Mouse (Mus musculus): ENCODE measurements around the gene Cdhr2. TPM values are rescaled to one million over a fixed set of nuclear protein-coding genes. Genes with fewer than 3 reads are reported as not detected.

The Cdhr2 gene
- polyA plus RNA-seq, 1 experiment from 2014 or later, result not detected

DNA sequence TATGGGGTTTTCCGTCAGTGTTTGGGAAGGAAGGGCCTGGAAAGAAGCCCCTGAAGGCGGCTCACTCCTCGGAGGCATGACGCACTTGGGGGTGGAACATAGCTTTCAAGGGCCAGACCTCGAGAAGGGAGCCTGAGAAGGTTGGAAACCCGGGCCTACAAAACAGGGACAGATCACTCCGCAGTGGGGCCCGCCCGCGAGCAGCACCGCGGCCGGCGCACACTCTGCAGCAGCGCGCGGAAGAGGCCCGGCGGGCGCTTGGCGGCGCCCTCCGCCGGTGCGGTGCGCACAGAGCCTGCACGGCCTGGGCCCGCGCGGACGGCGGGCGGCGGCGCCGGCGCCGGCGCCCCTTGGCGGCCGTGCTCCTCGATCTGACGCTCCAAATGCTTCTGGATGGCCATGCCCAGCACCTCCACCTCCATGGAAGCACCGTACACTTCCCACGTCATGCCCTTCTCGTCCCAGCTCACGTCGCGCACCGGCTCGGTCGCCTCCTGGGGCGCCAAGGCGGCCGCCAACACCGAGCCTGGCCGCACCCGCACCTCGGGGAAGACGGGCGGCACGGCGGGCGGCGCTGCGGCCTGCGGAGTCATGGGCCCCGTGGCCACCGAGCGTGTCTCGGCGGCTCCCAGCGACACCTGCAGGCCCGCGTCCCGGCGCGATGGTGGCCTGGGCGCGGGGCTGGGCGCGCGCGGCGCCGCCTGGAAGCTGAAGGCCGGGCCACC lies 36.4 kb downstream of the Cdhr2 start:
- H3K9ac ChIP-seq, result peak overlapping the region; percentile 16; the same call in 1 of the 2 replicates
- 0 out of 2 replicates have a peak, but pooled peaks cover 5% of the 10 kb centered on the region for H3K4me1 ChIP-seq (ENCODE audit: insufficient read depth)
- no peaks in the 10 kb centered on the region for H3K36me3 ChIP-seq (ENCODE audit: insufficient read depth)
- peak overlapping the region; percentile 37 for H3K4me3 ChIP-seq (ENCODE audit: low read depth, low read length)
- WGBS, result 1% methylated on average over 81 of the region's 87 CpGs
- peaks cover 45% of the 10 kb centered on the region for H3K27me3 ChIP-seq (ENCODE audit: insufficient read depth, low read length)
- ATAC-seq (ENCODE audit: insufficient read depth), result peak; percentile 78
- peak; percentile 70 for DNase-seq
- H3K4me2 ChIP-seq, result peak overlapping the region; percentile 65
- TF ChIP-seq CTCF (IDR thresholded peaks at IDR 0.05; ENCODE audit: low read depth), result no peak
- no peaks in the 10 kb centered on the region for H3K9me3 ChIP-seq (ENCODE audit: low read depth, low read length)
- H3K27ac ChIP-seq (ENCODE audit: low read depth), result no peak overlapping the region

DNA sequence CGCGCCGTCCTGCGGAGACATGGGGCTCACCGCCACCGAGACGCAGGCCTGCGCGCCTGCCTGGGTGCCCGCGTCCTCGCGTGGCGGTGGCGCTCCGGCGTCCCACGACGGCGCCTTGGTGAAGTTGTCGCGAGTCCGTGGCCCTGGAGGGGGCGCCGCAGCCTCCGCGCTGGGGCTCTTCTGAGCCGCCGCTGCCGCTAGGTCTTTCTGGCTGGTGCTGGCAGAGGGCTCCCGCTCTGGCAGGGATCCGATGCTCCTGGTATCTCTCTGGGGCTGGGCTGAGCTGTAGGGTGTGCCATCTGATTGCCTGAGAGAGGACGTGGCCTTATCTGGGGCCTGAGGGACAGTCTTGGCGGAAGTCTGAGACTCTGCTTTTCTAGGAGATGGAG lies 36.9 kb downstream of the Cdhr2 start:
- H3K4me2 ChIP-seq, result peak overlapping the region; percentile 65
- ATAC-seq (ENCODE audit: insufficient read depth), result no peak
- TF ChIP-seq CTCF (IDR thresholded peaks at IDR 0.05; ENCODE audit: low read depth), result no peak
- 0 out of 2 replicates have a peak, but pooled peaks cover 5% of the 10 kb centered on the region for H3K4me1 ChIP-seq (ENCODE audit: insufficient read depth)
- H3K4me3 ChIP-seq (ENCODE audit: low read depth, low read length), result peak overlapping the region; percentile 37
- H3K36me3 ChIP-seq (ENCODE audit: insufficient read depth), result no peaks in the 10 kb centered on the region
- DNase-seq, result no peak
- H3K9ac ChIP-seq, result no peak overlapping the region
- 3% methylated on average over 34 of the region's 34 CpGs for WGBS
- no peak overlapping the region for H3K27ac ChIP-seq (ENCODE audit: low read depth)
- H3K9me3 ChIP-seq (ENCODE audit: low read depth, low read length), result no peaks in the 10 kb centered on the region
- peaks cover 45% of the 10 kb centered on the region for H3K27me3 ChIP-seq (ENCODE audit: insufficient read depth, low read length)

DNA sequence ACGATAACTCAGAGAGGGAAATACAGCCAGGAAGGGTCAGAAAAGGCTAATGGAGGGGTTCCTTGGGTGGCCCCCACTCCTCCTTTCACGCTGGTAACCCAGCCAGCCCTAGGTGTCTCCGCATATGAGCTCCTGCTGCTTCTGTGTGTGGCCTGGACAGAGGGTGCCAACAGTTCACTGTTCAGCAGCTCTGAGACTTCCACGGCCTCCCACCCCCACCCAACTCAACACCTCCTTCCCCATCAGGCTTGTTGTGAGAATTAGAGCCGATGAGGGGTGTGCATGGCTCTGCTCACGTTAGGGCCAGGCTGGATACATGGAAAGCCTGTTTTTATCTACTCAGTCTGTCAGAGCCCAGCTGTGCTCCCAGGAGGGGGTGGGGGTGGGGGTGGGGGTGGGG lies 44.8 kb downstream of the Cdhr2 start:
- no peak for DNase-seq
- no peak overlapping the region for H3K27ac ChIP-seq (ENCODE audit: low read depth)
- no peaks in the 10 kb centered on the region for H3K36me3 ChIP-seq (ENCODE audit: insufficient read depth)
- TF ChIP-seq CTCF (IDR thresholded peaks at IDR 0.05; ENCODE audit: low read depth), result no peak
- H3K4me2 ChIP-seq, result no peak overlapping the region
- H3K9me3 ChIP-seq (ENCODE audit: low read depth, low read length), result no peaks in the 10 kb centered on the region
- 26% methylated on average over 6 of the region's 6 CpGs for WGBS
- H3K9ac ChIP-seq, result no peak overlapping the region
- no peak for ATAC-seq (ENCODE audit: insufficient read depth)
- H3K27me3 ChIP-seq (ENCODE audit: insufficient read depth, low read length), result peaks cover 31% of the 10 kb centered on the region
- H3K4me3 ChIP-seq (ENCODE audit: low read depth, low read length), result no peak overlapping the region
- H3K4me1 ChIP-seq (ENCODE audit: insufficient read depth), result no peaks in the 10 kb centered on the region

- no peak overlapping the region for H3K9ac ChIP-seq
- ATAC-seq (ENCODE audit: insufficient read depth), result no peak
- no peak for TF ChIP-seq CTCF (IDR thresholded peaks at IDR 0.05; ENCODE audit: low read depth)
- H3K4me2 ChIP-seq, result no peak overlapping the region
- no peaks in the 10 kb centered on the region for H3K9me3 ChIP-seq (ENCODE audit: low read depth, low read length)
- no peaks in the 10 kb centered on the region for H3K4me1 ChIP-seq (ENCODE audit: insufficient read depth)
- H3K36me3 ChIP-seq (ENCODE audit: insufficient read depth), result no peaks in the 10 kb centered on the region
- no peak overlapping the region for H3K27ac ChIP-seq (ENCODE audit: low read depth)
- H3K27me3 ChIP-seq (ENCODE audit: insufficient read depth, low read length), result peaks cover 32% of the 10 kb centered on the region
- peak; percentile 4 for DNase-seq
- WGBS, result 35% methylated on average over 10 of the region's 10 CpGs
- no peak overlapping the region for H3K4me3 ChIP-seq (ENCODE audit: low read depth, low read length)
Measured at GRCm38 (mm10) chr13:54746896-54747295, 45.6 kb downstream of the Cdhr2 start.

GRCm38 (mm10) chr13:54748190-54748589 lies 46.9 kb downstream of the Cdhr2 start:
- Histone ChIP-seq H3K4me3 (ENCODE audit: low read depth, low read length) (no peak overlapping the region), H3K4me1 (ENCODE audit: insufficient read depth) (no peaks in the 10 kb centered on the region), H3K9ac (no peak overlapping the region), H3K36me3 (ENCODE audit: insufficient read depth) (no peaks in the 10 kb centered on the region), H3K4me2 (no peak overlapping the region), H3K27ac (ENCODE audit: low read depth) (no peak overlapping the region), H3K27me3 (ENCODE audit: insufficient read depth, low read length) (peaks cover 32% of the 10 kb centered on the region), H3K9me3 (ENCODE audit: low read depth, low read length) (no peaks in the 10 kb centered on the region)
- 75% methylated on average over 8 of the region's 8 CpGs for WGBS
- no peak for TF ChIP-seq CTCF (IDR thresholded peaks at IDR 0.05; ENCODE audit: low read depth)
- no peak for DNase-seq
- no peak for ATAC-seq (ENCODE audit: insufficient read depth)

DNA sequence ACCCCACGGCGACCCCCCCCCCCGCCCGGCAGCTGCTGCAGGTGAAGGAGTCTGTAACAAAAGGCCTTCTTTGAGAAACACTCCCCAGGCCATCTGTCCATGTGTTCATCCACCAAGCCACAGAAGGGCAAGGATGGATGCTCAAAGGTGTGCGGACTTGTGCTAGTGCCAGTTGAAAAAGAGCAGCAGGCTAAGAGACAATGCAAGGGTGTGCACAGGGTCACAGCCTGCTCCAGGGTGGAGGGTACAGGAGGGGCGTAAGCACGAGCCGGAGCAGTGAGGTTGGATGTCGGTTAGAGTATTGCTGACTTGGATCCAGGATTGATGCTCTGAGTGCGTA lies 47.4 kb downstream of the Cdhr2 start:
- peak overlapping the region; percentile 82 for H3K4me2 ChIP-seq
- 42% methylated on average over 10 of the region's 10 CpGs for WGBS
- no peak for TF ChIP-seq CTCF (IDR thresholded peaks at IDR 0.05; ENCODE audit: low read depth)
- no peaks in the 10 kb centered on the region for H3K9me3 ChIP-seq (ENCODE audit: low read depth, low read length)
- H3K9ac ChIP-seq, result no peak overlapping the region
- H3K4me1 ChIP-seq (ENCODE audit: insufficient read depth), result no peaks in the 10 kb centered on the region
- DNase-seq (no peak), ATAC-seq (ENCODE audit: insufficient read depth) (no peak)
- no peak overlapping the region for H3K27ac ChIP-seq (ENCODE audit: low read depth)
- peaks cover 32% of the 10 kb centered on the region for H3K27me3 ChIP-seq (ENCODE audit: insufficient read depth, low read length)
- H3K4me3 ChIP-seq (ENCODE audit: low read depth, low read length), result peak overlapping the region; percentile 53; the same call in 1 of the 2 replicates
- H3K36me3 ChIP-seq (ENCODE audit: insufficient read depth), result no peaks in the 10 kb centered on the region

DNA sequence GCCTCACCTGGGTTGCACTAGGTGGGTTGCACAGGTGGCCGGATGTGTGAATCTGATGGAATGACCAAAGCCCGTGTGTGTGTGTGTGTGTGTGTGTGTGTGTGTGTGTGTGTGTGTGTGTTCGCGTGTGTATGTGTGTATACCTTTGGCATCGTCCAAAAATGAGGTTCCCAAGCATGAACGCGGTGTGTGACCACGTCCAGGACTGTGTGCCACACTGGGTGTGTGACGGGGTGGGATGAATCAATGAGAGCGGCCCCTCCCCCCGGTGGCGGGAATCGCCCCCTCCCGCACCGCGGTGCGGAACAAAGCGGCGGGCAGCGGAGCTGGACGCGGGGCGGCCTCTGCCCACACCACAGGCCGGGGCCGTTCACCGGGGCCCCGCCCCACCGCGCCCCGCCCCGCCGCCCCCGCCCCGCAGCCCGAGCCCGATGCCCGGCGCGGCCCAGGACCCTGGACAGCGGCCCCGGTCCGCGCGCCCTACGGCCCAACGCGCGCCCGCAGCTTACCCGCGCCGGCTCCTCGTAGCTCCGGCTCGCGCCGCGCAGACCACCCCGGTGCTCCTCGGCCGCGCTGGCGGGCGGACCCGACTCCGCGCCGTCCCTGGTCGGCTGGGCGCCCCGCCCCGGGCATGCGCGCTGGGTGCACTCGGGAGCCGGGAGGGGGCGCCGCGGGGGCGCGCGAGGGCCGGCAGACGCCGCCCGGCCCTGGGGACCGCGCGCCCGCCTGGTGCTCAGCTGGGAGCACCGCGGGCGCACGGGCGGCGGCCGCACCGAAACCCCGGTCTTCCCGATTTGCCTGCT lies 48.0 kb downstream of the Cdhr2 start:
- 2% methylated on average over 81 of the region's 100 CpGs for WGBS
- Histone ChIP-seq H3K4me1 (ENCODE audit: insufficient read depth) (no peaks in the 10 kb centered on the region), H3K9ac (no peak overlapping the region), H3K9me3 (ENCODE audit: low read depth, low read length) (no peaks in the 10 kb centered on the region), H3K36me3 (ENCODE audit: insufficient read depth) (no peaks in the 10 kb centered on the region), H3K4me2 (peak overlapping the region; percentile 82), H3K27ac (ENCODE audit: low read depth) (no peak overlapping the region), H3K4me3 (ENCODE audit: low read depth, low read length) (peak overlapping the region; percentile 53), H3K27me3 (ENCODE audit: insufficient read depth, low read length) (peaks cover 32% of the 10 kb centered on the region)
- DNase-seq, result peak; percentile 82
- TF ChIP-seq CTCF (IDR thresholded peaks at IDR 0.05; ENCODE audit: low read depth), result no peak
- peak; percentile 87 for ATAC-seq (ENCODE audit: insufficient read depth)

All from lung, embryonic 14.5 days (tissue).